Mouse (Mus musculus): ENCODE results near the gene Sf3b2. TPM values are rescaled to one million over a fixed set of nuclear protein-coding genes. Genes with fewer than 3 reads are reported as not detected.

Gene Sf3b2
- polyA plus RNA-seq, 1 experiment from 2014 or later = 399 TPM

Other genes with a start within 250 kb of the Sf3b2 start
- 1.4 and 1.7 TPM in 2 replicates for gene Rin1, start 245.0 kb downstream of the Sf3b2 start, polyA plus RNA-seq (2015; fragmentation: Nextera tagmentation; extraction: Ambion mirVana)
- gene Cd248, start 227.4 kb downstream of the Sf3b2 start, polyA plus RNA-seq (2015; fragmentation: Nextera tagmentation; extraction: Ambion mirVana) = 58.8 and 64.8 TPM in 2 replicates
- gene Tmem151a, start 209.9 kb downstream of the Sf3b2 start, polyA plus RNA-seq (2015; fragmentation: Nextera tagmentation; extraction: Ambion mirVana) = 2.7 TPM in 2 replicates
- 88.5 and 94.5 TPM in 2 replicates for gene Yif1a, start 206.9 kb downstream of the Sf3b2 start, polyA plus RNA-seq (2015; fragmentation: Nextera tagmentation; extraction: Ambion mirVana)
- gene Cnih2, start 196.9 kb downstream of the Sf3b2 start, polyA plus RNA-seq (2015; fragmentation: Nextera tagmentation; extraction: Ambion mirVana) = 34.5 and 35.2 TPM in 2 replicates
- 248 and 251 TPM in 2 replicates for gene Rab1b, start 188.4 kb downstream of the Sf3b2 start, polyA plus RNA-seq (2015; fragmentation: Nextera tagmentation; extraction: Ambion mirVana)
- gene Klc2, start 176.9 kb downstream of the Sf3b2 start, polyA plus RNA-seq (2015; fragmentation: Nextera tagmentation; extraction: Ambion mirVana) = 23.6 and 29.0 TPM in 2 replicates
- gene Pacs1, start 22.3 kb downstream of the Sf3b2 start, polyA plus RNA-seq (2015; fragmentation: Nextera tagmentation; extraction: Ambion mirVana) = 26.7 and 28.9 TPM in 2 replicates
- gene Gal3st3, start 2.9 kb upstream of the Sf3b2 start, polyA plus RNA-seq (2015; fragmentation: Nextera tagmentation; extraction: Ambion mirVana) = 9.3 and 9.7 TPM in 2 replicates
- gene Catsper1, start 40.3 kb upstream of the Sf3b2 start, polyA plus RNA-seq (2015; fragmentation: Nextera tagmentation; extraction: Ambion mirVana) = not detected in 2 replicates
- 1.2 and 1.9 TPM in 2 replicates for gene Cst6, start 54.1 kb upstream of the Sf3b2 start, polyA plus RNA-seq (2015; fragmentation: Nextera tagmentation; extraction: Ambion mirVana)
- gene Eif1ad, start 71.3 kb upstream of the Sf3b2 start, polyA plus RNA-seq (2015; fragmentation: Nextera tagmentation; extraction: Ambion mirVana) = 54.9 and 62.3 TPM in 2 replicates
- gene Banf1, start 71.7 kb upstream of the Sf3b2 start, polyA plus RNA-seq (2015; fragmentation: Nextera tagmentation; extraction: Ambion mirVana) = 442 and 445 TPM in 2 replicates
- 81.8 and 84.8 TPM in 2 replicates for gene Sart1, start 93.2 kb upstream of the Sf3b2 start, polyA plus RNA-seq (2015; fragmentation: Nextera tagmentation; extraction: Ambion mirVana)
- 0.15 and 0.31 TPM in 2 replicates for gene Tsga10ip, start 107.1 kb upstream of the Sf3b2 start, polyA plus RNA-seq (2015; fragmentation: Nextera tagmentation; extraction: Ambion mirVana)
- 301 and 336 TPM in 2 replicates for gene Drap1, start 129.5 kb upstream of the Sf3b2 start, polyA plus RNA-seq (2015; fragmentation: Nextera tagmentation; extraction: Ambion mirVana)
- gene AI837181, start 129.7 kb upstream of the Sf3b2 start, polyA plus RNA-seq (2015; fragmentation: Nextera tagmentation; extraction: Ambion mirVana) = 74.6 and 77.9 TPM in 2 replicates
- not detected in 2 replicates for gene Fosl1, start 152.1 kb upstream of the Sf3b2 start, polyA plus RNA-seq (2015; fragmentation: Nextera tagmentation; extraction: Ambion mirVana)
- gene Ccdc85b, start 162.4 kb upstream of the Sf3b2 start, polyA plus RNA-seq (2015; fragmentation: Nextera tagmentation; extraction: Ambion mirVana) = 6.2 and 7.0 TPM in 2 replicates
- gene Fibp, start 165.2 kb upstream of the Sf3b2 start, polyA plus RNA-seq (2015; fragmentation: Nextera tagmentation; extraction: Ambion mirVana) = 129 and 131 TPM in 2 replicates
- gene Ctsw, start 173.1 kb upstream of the Sf3b2 start, polyA plus RNA-seq (2015; fragmentation: Nextera tagmentation; extraction: Ambion mirVana) = 1.7 and 2.3 TPM in 2 replicates
- gene Efemp2, start 178.5 kb upstream of the Sf3b2 start, polyA plus RNA-seq (2015; fragmentation: Nextera tagmentation; extraction: Ambion mirVana) = 209 and 216 TPM in 2 replicates
- 40.5 and 42.8 TPM in 2 replicates for gene Mus81, start 192.9 kb upstream of the Sf3b2 start, polyA plus RNA-seq (2015; fragmentation: Nextera tagmentation; extraction: Ambion mirVana)
- gene Cfl1, start 195.0 kb upstream of the Sf3b2 start, polyA plus RNA-seq (2015; fragmentation: Nextera tagmentation; extraction: Ambion mirVana) = 2,537 and 2,628 TPM in 2 replicates
- not detected in 2 replicates for gene 1700020D05Rik, start 208.3 kb upstream of the Sf3b2 start, polyA plus RNA-seq (2015; fragmentation: Nextera tagmentation; extraction: Ambion mirVana)
- gene Snx32, start 215.1 kb upstream of the Sf3b2 start, polyA plus RNA-seq (2015; fragmentation: Nextera tagmentation; extraction: Ambion mirVana) = 12.1 and 13.4 TPM in 2 replicates

Data from limb, embryonic 13.5 days (tissue).